Mouse (Mus musculus): Measurements from ENCODE around the gene Zic4. TPM values are rescaled to one million over a fixed set of nuclear protein-coding genes. Genes with fewer than 3 reads are reported as not detected.

Gene Zic4
- polyA plus RNA-seq, 1 experiment = 2.6 TPM

GRCm38 (mm10) chr9:91414007-91414661, 51.9 kb downstream of the Zic4 start:
- H3K4me1 ChIP-seq (ENCODE audit: control insufficient read depth, insufficient read depth, low read length) = no peaks in the 10 kb centered on the region
- no peak overlapping the region for H3K4me3 ChIP-seq (ENCODE audit: insufficient read depth, low read length)
- no peak overlapping the region for H3K27ac ChIP-seq (ENCODE audit: insufficient read depth, low read length)
- TF ChIP-seq POLR2A (IDR thresholded peaks at IDR 0.05; ENCODE audit: low read depth, low read length) (no peak), CTCF (IDR thresholded peaks at IDR 0.05; ENCODE audit: borderline replicate concordance, insufficient read depth, low read length) (no peak)

GRCm38 (mm10) chr9:91420441-91420840, 58.2 kb downstream of the Zic4 start:
- TF ChIP-seq POLR2A (IDR thresholded peaks at IDR 0.05; ENCODE audit: low read depth, low read length) = no peak
- no peak for TF ChIP-seq CTCF (IDR thresholded peaks at IDR 0.05; ENCODE audit: borderline replicate concordance, insufficient read depth, low read length)
- Histone ChIP-seq H3K4me1 (ENCODE audit: control insufficient read depth, insufficient read depth, low read length) (no peaks in the 10 kb centered on the region), H3K27ac (ENCODE audit: insufficient read depth, low read length) (no peak overlapping the region), H3K4me3 (ENCODE audit: insufficient read depth, low read length) (no peak overlapping the region)

Other genes starting within 250 kb of the Zic4 start
- gene Zic1, start 3.4 kb downstream of the Zic4 start, polyA plus RNA-seq (2011; ENCODE audit: insufficient read length, low read depth, missing spikeins) = 4.0 and 8.9 TPM in 2 replicates

All from embryonic fibroblast, embryonic 13.5 days (primary cell).